Mouse (Mus musculus) cerebellum, adult 8-10 months (tissue): ENCODE results near the gene Ube2l3.
"Not testable (repeated sequence)": the region's sequence is repeated elsewhere in the genome, so short reads cannot be mapped to it uniquely, and the experiment has no call there.

ENCODE experiments used
- DNase-seq: peaks from one replicate; pipeline ENCODE4 v3.0.0; 2022

Ube2l3 gene

DNA sequence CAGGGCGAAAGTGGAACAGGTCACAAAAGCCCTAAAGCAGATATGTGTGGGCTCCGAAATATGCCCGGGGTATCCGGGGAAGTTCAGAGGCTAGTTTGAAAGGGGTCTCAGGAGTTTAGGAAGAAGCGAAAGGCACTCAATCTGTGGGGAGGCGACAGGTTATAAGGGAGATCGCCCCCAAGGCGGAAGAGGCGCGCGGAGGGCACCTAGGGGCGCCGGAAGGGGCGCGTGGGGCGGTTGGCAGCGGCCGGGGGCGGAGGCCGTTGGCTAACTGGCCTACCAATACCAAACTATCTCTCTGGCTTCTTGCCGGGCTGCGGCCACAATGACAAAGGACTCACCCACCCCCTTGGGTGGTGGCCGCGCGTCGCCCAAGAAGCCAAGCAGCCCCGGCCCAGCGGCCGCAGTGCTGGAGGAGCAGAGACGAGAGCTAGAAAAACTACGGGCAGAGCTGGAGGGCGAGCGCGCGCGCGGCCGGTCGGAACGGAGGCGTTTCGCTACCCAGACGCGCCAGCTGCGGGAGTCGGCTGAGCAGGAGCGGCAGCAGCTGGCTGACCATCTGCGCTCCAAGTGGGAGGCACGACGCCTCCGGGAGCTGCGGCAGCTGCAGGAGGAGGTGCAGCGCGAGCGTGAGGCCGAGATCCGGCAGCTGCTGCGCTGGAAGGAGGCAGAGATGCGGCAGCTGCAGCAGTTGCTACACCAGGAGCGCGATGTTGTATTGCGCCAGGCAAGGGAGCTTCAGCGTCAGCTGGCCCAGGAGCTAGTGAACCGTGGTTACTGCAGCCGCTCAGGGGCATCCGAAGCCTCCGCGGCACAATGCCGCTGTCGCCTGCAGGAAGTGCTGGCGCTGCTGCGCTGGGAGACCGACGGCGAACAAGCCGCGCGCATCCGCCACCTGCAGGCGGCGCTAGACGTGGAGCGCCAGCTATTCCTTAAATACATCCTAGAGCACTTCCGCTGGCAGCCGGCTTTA, 6.2 kb upstream of the Ube2l3 start, which contains the start of gene Rimbp3:
TSS of gene Rimbp3 (plus strand) at position 215 of the 973 bp plus-strand sequence.
- peak; percentile 75 for DNase-seq

DNA sequence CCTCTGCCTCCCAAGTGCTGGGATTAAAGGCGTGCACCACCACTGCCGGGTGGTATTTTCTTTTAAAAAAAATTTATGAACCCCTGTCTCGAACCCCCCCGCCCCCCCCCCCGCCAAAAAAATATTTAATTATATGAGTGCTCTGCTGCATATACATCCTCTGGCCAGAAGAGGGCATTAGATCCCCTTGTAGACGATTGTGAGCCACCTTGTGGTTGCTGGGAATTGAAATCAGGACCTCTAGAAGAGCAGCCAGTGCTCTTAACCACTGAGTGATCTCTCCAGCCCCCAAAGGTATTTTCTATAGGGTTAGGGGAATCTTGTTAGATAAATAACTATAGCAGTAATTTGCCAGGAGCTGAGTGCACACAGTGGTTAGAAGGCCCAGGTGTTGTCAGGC, 2.5 kb upstream of the Ube2l3 start:
- DNase-seq = peak; percentile 21

- DNase-seq = no peak
These were observed 472 bp downstream of the Ube2l3 start for GRCm38 (mm10) chr16:17201977-17202376.

GRCm38 (mm10) chr16:17200953-17201707, 1.3 kb downstream of the Ube2l3 start:
- DNase-seq = peak; percentile 80

- DNase-seq = no peak
These were observed 2.1 kb downstream of the Ube2l3 start for GRCm38 (mm10) chr16:17200121-17200952.

- no peak for DNase-seq
These were observed 8.6 kb downstream of the Ube2l3 start for GRCm38 (mm10) chr16:17193823-17194222.

- DNase-seq = no peak
These were observed 17.0 kb downstream of the Ube2l3 start for GRCm38 (mm10) chr16:17185475-17185874.

DNA sequence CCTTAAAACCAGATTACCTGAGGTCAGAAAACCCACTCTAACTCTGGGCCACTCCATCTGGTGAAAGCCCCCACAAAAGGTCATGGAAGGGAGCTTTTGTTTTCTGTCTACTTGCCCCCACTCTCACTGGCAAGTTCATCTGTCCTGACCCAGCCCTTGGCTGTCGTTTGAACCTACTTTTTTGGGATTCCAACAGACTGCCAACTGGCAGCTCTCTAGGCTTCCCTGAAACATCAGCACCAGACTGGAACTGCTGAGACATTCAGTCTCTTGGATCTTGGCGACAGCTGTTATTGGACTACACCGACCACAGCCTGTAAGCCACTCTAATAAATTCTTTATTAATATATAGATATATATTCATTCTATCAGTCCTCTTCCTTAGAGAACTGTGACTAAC, 19.4 kb downstream of the Ube2l3 start:
- DNase-seq = no peak

GRCm38 (mm10) chr16:17182136-17182535, 20.3 kb downstream of the Ube2l3 start:
- no peak for DNase-seq

GRCm38 (mm10) chr16:17181382-17181781, 21.1 kb downstream of the Ube2l3 start:
- DNase-seq = no peak

GRCm38 (mm10) chr16:17179706-17180105, 22.7 kb downstream of the Ube2l3 start:
- DNase-seq = no peak

DNA sequence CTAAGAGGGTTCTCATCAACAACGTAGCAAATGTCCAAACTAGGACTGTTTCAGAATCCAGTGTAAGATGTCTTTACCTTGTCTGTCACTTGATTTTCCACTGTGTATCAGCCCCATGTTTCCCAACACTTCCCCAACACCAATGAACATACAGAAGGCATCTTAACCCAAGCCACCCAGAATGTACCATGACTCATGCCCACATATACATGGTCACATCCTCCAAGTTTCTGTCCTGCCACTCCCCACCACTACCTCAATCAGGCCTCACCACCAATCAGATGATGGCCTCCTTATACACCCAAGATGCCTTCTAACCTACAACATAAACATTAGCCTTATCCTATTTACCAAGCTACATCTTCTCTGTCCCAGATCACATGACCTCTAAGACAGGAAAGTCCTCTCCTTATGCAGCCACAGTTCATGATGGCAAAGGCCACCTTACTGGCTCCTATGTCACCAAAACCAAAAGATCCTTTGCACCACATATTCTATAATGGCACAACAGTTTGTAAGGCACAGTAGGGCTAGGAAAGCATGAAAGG, 24.8 kb downstream of the Ube2l3 start:
- DNase-seq = no peak

DNA sequence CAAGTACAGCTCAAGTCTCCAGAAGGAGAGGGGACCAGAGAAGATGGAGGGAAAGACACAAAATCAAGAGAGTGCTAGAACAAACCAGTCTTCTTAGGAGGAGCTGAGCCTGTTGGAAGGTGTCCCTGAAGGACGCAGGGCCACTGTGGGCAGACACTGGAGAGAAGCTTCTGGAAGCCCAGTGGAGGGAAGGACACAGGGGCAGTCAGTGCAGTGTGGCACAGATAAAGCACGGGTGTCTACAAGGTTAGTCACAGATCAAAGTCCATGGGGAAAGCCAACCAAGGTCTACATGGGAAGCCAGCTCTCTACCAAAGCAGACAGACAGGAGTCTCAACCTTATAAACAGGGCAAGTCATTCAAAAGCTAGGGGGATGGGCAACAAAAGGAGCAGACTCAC, 26.7 kb downstream of the Ube2l3 start:
- no peak for DNase-seq

DNA sequence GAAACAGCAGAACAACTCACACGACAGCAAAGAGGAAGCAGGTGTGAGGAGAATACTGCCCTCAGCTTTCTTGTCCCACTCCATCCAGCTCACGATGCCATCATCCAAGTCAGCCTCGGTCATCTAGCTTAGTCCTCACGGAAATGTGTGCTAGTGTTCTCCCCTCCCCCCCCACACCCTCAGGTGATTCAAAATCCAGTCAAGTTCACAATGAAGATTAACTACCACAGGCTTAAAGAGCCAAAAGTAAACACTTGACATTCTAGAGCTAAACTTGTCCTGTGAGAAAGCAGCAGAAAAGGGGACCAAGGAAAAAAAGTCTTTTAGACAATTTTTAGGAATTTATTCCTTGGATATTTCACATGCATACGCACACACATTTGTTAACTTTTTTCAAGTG, 34.4 kb downstream of the Ube2l3 start:
- no peak for DNase-seq

- no peak for DNase-seq
These were observed 35.3 kb downstream of the Ube2l3 start for GRCm38 (mm10) chr16:17167179-17167578.

DNA sequence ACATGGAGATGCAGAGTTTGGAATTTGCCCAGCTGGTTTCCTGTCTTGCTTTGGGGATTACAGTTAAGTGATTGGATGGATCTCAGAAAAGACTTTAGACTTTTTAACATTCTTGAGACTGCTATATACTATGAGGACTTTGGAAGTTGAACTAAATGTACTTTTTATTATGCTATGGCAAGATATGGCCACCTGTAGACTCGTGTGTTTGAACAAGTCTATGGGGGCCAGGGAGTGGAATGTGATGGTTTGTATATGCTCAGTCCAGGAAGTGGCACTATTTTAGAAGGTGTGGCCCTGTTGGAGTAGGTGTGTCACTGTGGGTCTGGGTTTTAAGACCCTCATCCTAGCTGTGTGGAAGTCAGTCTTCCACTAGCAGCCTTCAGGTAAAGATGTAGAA, 37.0 kb downstream of the Ube2l3 start:
- not testable (repeated sequence) for DNase-seq

- DNase-seq = no peak
These were observed 48.1 kb downstream of the Ube2l3 start for GRCm38 (mm10) chr16:17154346-17154745.

DNA sequence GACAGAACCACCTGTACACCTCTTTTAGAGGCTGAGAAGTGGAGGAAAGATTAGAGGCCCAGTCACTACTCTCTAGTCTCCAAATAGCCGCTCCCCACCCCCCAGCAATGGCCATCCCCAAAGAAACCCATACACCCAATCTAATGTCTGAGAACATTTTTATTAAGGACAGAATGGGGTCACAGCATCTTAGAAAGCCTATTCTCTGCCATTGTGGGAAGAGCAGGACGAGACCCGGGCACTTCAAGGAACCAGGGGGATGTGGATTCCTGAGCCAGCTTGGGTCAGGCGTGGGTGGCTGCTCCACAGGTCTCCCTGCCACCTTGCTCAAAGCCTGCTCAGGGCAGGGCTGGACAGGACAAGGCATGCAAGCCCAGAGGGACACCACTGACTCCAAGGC, 50.6 kb downstream of the Ube2l3 start:
- DNase-seq = no peak

DNA sequence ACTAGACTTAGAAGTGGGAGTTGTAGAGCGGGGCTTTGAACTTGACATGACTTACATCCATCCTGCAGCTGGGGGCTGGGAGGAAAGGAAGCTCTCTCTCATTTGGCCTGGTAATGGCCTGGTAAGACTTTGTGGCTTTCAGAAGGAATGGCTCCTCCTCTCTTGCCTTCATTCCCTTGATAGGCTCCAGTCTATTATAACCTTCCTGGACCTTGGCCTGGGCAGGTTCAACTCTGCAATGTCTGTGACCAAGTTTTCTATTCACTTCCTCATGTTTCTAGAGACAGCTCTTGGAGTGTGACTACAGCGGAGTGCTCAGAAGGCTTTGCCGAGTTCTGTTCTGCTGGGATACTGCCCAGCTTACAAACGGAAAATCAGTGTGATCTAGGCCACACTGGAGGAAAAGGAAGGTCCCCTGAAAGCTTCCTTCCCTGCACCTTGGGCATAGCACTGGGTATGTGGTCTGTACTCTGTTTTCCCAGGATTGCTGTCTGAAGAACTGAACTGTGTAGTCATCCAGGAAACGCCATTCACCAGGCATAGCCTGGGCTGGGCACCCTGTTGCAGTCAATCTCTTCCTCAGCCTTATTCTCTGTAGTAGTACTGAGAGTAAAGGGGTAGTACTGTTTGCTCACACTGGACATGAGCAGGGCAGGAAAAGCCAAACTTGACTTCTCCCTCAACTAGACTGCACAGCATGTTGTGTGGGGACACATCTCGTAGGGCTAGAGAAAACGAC, 51.8 kb downstream of the Ube2l3 start:
- DNase-seq = no peak

- DNase-seq = peak; percentile 27
These were observed 54.4 kb downstream of the Ube2l3 start for GRCm38 (mm10) chr16:17148084-17148483.

DNA sequence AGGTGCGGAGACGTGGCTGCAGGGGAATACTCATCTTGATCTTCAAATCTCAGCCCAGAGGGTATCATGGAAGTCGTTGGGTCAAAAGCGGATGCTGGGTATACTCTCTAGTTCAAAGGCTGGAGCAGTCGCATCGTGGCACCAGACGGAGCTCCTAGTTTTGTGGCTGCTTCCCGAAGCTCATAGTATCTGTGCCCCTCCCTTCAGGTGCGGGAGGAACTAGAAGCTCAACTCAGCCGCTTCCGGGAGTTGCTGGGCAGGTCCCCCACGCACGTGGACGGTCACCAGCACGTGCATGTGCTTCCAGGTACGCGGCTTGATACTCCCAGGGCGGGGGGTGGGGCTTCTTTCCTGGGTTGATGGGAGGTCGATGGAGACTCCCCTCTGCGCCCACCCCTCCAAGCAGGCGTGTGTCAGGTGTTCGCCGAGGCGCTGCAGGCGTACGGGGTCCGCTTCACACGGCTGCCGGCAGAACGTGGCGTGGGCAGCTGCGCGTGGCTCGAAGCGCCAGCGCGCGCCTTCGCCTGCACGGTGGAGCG, 55.0 kb downstream of the Ube2l3 start:
- no peak for DNase-seq
